Mouse (Mus musculus) hindbrain, postnatal 0 days (tissue): ENCODE results near the gene Ssb. TPM values are rescaled to one million over a fixed set of nuclear protein-coding genes. Genes with fewer than 3 reads are reported as not detected.

Experiments used
- ATAC-seq: fragments of 200-750 bp; cut with Nextera tagmentation; 2 replicates; pipeline ENCODE4 v1.8.0; 2017; ENCODE audit warnings: mild to moderate bottlenecking, moderate TSS enrichment, moderate library complexity
- DNase-seq: peaks from one replicate; pipeline ENCODE4 v3.0.0-alpha.2; 2015; ENCODE audit warnings: low spot score
- H3K27ac ChIP-seq: fragments of 300-500 bp; sonication (generic); 2 replicates; pipeline ENCODE4 v1.5.1; 2014; ENCODE audit warnings: mild to moderate bottlenecking
- H3K27me3 ChIP-seq: fragments of 300-500 bp; sonication (generic); 2 replicates; pipeline ENCODE4 v1.6.1; 2014; ENCODE audit warnings: low read length, mixed read lengths; ENCODE audit not compliant: insufficient read depth
- H3K36me3 ChIP-seq: fragments of 300-500 bp; sonication (generic); 2 replicates; pipeline ENCODE4 v1.6.1; 2014; ENCODE audit warnings: low read length, mixed read lengths; ENCODE audit not compliant: insufficient read depth
- H3K4me1 ChIP-seq: fragments of 300-500 bp; sonication (generic); 2 replicates; pipeline ENCODE4 v1.6.1; 2014; ENCODE audit warnings: antibody characterized with exemption, low read length, mixed read lengths; ENCODE audit not compliant: insufficient read depth
- H3K4me2 ChIP-seq: fragments of 300-500 bp; sonication (generic); 2 replicates; pipeline ENCODE4 v1.6.1; 2014; ENCODE audit warnings: low read depth, mild to moderate bottlenecking, low read length, moderate library complexity, mixed read lengths
- H3K4me3 ChIP-seq: fragments of 300-500 bp; sonication (generic); 2 replicates; pipeline ENCODE4 v1.5.1; 2014; ENCODE audit warnings: low read length
- H3K9ac ChIP-seq: fragments of 300-500 bp; sonication (generic); replicated peaks from 2 replicates; pipeline ENCODE4 v1.6.1; 2014; ENCODE audit warnings: mild to moderate bottlenecking, low read length, moderate library complexity, mixed read lengths
- H3K9me3 ChIP-seq: fragments of 300-500 bp; sonication (generic); 2 replicates; pipeline ENCODE4 v1.6.1; 2016; ENCODE audit warnings: low read length, mixed read lengths
- CTCF ChIP-seq: IDR thresholded peaks from 2 replicates; pipeline ENCODE4 v1.5.1; 2016; ENCODE audit warnings: antibody characterized with exemption, control low read depth, low read depth
- WGBS: fragments of 180-500 bp; shearing (Covaris S2); extraction: QIAGEN DNeasy Blood & Tissue Kit; methylation state at CpG from one replicate; pipeline ENCODE4 v1.1.7; 2014; 5-methylcytosine and 5-hydroxymethylcytosine counted together
- polyA plus RNA-seq: library from polyadenylated mRNA; unstranded; fragments of >200 nt; fragmentation: Nextera tagmentation; extraction: Ambion mirVana; gene quantifications from 2 replicates; pipeline ENCODE4 v1.2.1, GENCODE M21; 2015
- total RNA-seq: library from RNA; depleted of rRNA; stranded (reverse); fragments of >200 nt; gene quantifications from 2 replicates; pipeline ENCODE4 v1.2.3, GENCODE M21; 2014

Ssb gene
- total and polyA plus RNA-seq, 2 experiments from 2014 or later, result 32.2 to 288 TPM

- 79% methylated on average over 2 of the region's 2 CpGs for WGBS
- Histone ChIP-seq H3K9me3 (no peaks in the 10 kb centered on the region), H3K27ac (no peak overlapping the region)
These were observed 27.6 kb downstream of the Ssb start for GRCm38 (mm10) chr2:69888957-69889356.

GRCm38 (mm10) chr2:69890843-69891242 is 29.5 kb downstream of the Ssb start:
- Histone ChIP-seq H3K4me3 (no peak overlapping the region), H3K9me3 (no peaks in the 10 kb centered on the region), H3K27ac (no peak overlapping the region), H3K4me1 (no peaks in the 10 kb centered on the region), H3K27me3 (no peaks in the 10 kb centered on the region), H3K36me3 (no peaks in the 10 kb centered on the region), H3K4me2 (no peak overlapping the region), H3K9ac (no peak overlapping the region)
- no peak for TF ChIP-seq CTCF
- WGBS, result 66% methylated on average over 7 of the region's 7 CpGs
- ATAC-seq, result no peak
- no peak for DNase-seq

More at GRCm38 (mm10) chr2:69888957-69889356, 27.6 kb downstream of the Ssb start:
- H3K4me2 ChIP-seq, result no peak overlapping the region
- TF ChIP-seq CTCF, result no peak
- ATAC-seq (no peak), DNase-seq (no peak)
- no peaks in the 10 kb centered on the region for H3K27me3 ChIP-seq
- H3K9ac ChIP-seq, result no peak overlapping the region
- no peaks in the 10 kb centered on the region for H3K36me3 ChIP-seq
- no peaks in the 10 kb centered on the region for H3K4me1 ChIP-seq
- H3K4me3 ChIP-seq, result no peak overlapping the region

- Histone ChIP-seq H3K9ac (no peak overlapping the region), H3K36me3 (no peaks in the 10 kb centered on the region), H3K9me3 (no peaks in the 10 kb centered on the region), H3K4me3 (no peak overlapping the region), H3K27ac (no peak overlapping the region), H3K27me3 (no peaks in the 10 kb centered on the region), H3K4me1 (no peaks in the 10 kb centered on the region), H3K4me2 (no peak overlapping the region)
- no peak for ATAC-seq
- DNase-seq, result no peak
- 93% methylated on average over 1 of the region's 1 CpGs for WGBS
- TF ChIP-seq CTCF, result no peak
These were observed 31.8 kb downstream of the Ssb start for GRCm38 (mm10) chr2:69893145-69893544.

DNA sequence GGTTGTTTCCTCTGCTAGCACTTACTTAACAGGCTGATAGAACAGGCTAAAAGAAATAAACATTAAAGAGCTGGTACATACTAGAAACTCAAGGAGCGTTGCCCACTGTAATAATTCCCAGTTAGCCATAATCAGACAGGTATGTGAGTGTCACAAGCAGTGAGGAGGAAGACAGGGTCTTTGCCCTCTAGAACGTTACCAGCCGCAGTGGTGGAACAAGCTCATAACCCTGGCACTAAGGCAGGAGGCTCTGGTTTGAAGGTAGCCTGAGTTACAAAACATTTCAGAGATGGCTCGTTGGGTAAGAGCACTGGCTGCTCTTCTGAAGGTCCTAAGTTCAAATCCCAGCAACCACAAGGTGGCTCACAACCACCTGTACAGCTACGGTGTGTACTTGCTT is 32.5 kb downstream of the Ssb start:
- Histone ChIP-seq H3K9me3 (no peaks in the 10 kb centered on the region), H3K27ac (no peak overlapping the region), H3K27me3 (no peaks in the 10 kb centered on the region), H3K4me2 (no peak overlapping the region), H3K9ac (no peak overlapping the region), H3K4me3 (no peak overlapping the region), H3K4me1 (0 out of 2 replicates have a peak, but pooled peaks cover under 1% of the 10 kb centered on the region), H3K36me3 (no peaks in the 10 kb centered on the region)
- DNase-seq (no peak), ATAC-seq (no peak)
- 91% methylated on average over 5 of the region's 5 CpGs for WGBS
- TF ChIP-seq CTCF, result no peak

- no peak for ATAC-seq
- 62% methylated on average over 14 of the region's 14 CpGs for WGBS
- Histone ChIP-seq H3K36me3 (no peaks in the 10 kb centered on the region), H3K9ac (no peak overlapping the region), H3K27ac (no peak overlapping the region), H3K27me3 (no peaks in the 10 kb centered on the region), H3K4me1 (0 out of 2 replicates have a peak, but pooled peaks cover 3% of the 10 kb centered on the region), H3K4me2 (no peak overlapping the region), H3K9me3 (no peaks in the 10 kb centered on the region), H3K4me3 (no peak overlapping the region)
- DNase-seq, result no peak
- TF ChIP-seq CTCF, result peak; percentile 38; the same call in 1 of the 2 replicates
These were observed 34.3 kb downstream of the Ssb start for GRCm38 (mm10) chr2:69895502-69896223.

DNA sequence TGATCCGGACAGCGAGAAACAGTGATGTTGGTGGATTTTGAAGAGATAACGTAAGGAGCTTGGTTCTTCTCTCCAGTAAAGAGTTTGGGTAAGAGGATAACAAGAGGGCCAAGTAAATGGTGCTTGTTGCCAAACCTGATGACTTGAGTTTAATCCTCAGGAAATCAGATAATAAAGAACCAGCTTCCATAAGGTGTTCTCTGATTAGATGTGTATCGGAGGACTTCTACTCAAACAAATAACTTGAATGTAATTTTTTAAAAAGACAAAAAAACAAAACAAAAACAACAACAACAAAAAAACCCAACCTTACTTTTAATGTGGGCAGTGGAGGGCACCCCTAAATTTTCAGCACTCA is 34.8 kb downstream of the Ssb start:
- Histone ChIP-seq H3K4me3 (no peak overlapping the region), H3K27ac (no peak overlapping the region), H3K4me2 (no peak overlapping the region), H3K36me3 (no peaks in the 10 kb centered on the region), H3K9me3 (no peaks in the 10 kb centered on the region), H3K27me3 (no peaks in the 10 kb centered on the region), H3K4me1 (0 out of 2 replicates have a peak, but pooled peaks cover 3% of the 10 kb centered on the region), H3K9ac (no peak overlapping the region)
- no peak for ATAC-seq
- no peak for DNase-seq
- WGBS, result 93% methylated on average over 4 of the region's 4 CpGs
- TF ChIP-seq CTCF, result no peak

DNA sequence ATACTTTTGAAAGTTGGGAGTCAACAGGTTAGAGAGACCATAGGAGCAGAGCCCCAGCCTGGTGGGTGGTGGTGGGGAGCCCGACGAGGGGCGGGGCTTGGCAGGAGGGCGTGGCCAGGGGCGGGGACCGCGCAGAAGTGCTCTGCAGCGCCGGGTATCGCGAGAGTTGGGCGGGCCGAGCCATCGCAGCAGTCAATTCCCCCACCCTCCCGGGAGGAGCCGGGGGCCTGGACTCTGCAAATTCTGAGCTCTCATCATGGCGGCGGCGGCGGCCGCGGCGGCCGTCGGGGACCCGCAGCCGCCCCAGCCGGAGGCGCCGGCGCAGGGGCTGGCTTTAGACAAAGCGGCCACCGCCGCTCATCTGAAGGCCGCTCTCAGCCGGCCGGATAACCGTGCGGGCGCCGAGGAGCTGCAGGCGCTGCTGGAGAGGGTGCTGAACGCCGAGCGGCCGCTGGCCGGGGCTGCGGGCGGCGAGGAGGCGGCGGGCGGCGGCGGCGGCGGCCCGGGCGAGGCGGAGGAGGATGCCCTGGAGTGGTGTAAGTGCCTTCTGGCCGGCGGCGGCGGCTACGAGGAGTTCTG is 35.8 kb downstream of the Ssb start, which contains the start of gene Ubr3:
Gene Ubr3, plus strand, starts transcription at position 208 of the 579 bp plus-strand sequence.
- under 1% methylated on average over 59 of the region's 65 CpGs for WGBS
- TF ChIP-seq CTCF, result no peak

More for the DNA sequence above, 35.8 kb downstream of the Ssb start, which contains the start of gene Ubr3:
- Histone ChIP-seq H3K4me1 (0 out of 2 replicates have a peak, but pooled peaks cover 3% of the 10 kb centered on the region), H3K9ac (peak within 1 kb of the TSS; percentile 100), H3K9me3 (no peaks in the 10 kb centered on the region), H3K27me3 (no peaks in the 10 kb centered on the region), H3K4me3 (peak within 1 kb of the TSS; percentile 99), H3K36me3 (no peaks in the 10 kb centered on the region), H3K4me2 (peak within 1 kb of the TSS; percentile 85), H3K27ac (peak within 1 kb of the TSS; percentile 99)
- peak; percentile 100 for ATAC-seq
- DNase-seq, result peak; percentile 98
